Mouse (Mus musculus) kidney, postnatal 14 days (tissue): ENCODE measurements at regions not wholly inside any gene's neighbourhood (a gene's known extent, or its start where the extent isn't known, plus 50 kb on each side); places are given as distances from the start of the nearest gene placed in this dataset.

ENCODE experiments used
- DNase-seq: peaks from one replicate; pipeline ENCODE4 v3.0.0; 2022; ENCODE audit warnings: mixed read lengths

GRCm38 (mm10) chr7:40257733-40258376, 640.3 kb upstream of the Vstm2b start:
- no peak for DNase-seq

- peak; percentile 89 for DNase-seq
Measured at GRCm38 (mm10) chr7:40258377-40258739, 639.8 kb upstream of the Vstm2b start.

- DNase-seq: peak; percentile 73
Measured at GRCm38 (mm10) chr7:40273459-40274072, 624.6 kb upstream of the Vstm2b start.

GRCm38 (mm10) chr7:40275078-40275477, 623.0 kb upstream of the Vstm2b start:
- DNase-seq: no peak

GRCm38 (mm10) chr7:40275658-40276057, 622.5 kb upstream of the Vstm2b start:
- no peak for DNase-seq

GRCm38 (mm10) chr7:40276116-40276515, 622.0 kb upstream of the Vstm2b start:
- no peak for DNase-seq

GRCm38 (mm10) chr7:40290166-40290565, 608.0 kb upstream of the Vstm2b start:
- no peak for DNase-seq

GRCm38 (mm10) chr7:40310558-40310957, 587.6 kb upstream of the Vstm2b start:
- peak; percentile 7 for DNase-seq

GRCm38 (mm10) chr7:40321171-40321570, 577.0 kb upstream of the Vstm2b start:
- no peak for DNase-seq

- DNase-seq: no peak
Measured at GRCm38 (mm10) chr7:40325188-40325705, 572.9 kb upstream of the Vstm2b start.

GRCm38 (mm10) chr7:40332455-40332854, 565.7 kb upstream of the Vstm2b start:
- peak; percentile 73 for DNase-seq

- no peak for DNase-seq
Measured at GRCm38 (mm10) chr7:40352306-40352705, 545.8 kb upstream of the Vstm2b start.

GRCm38 (mm10) chr7:40362719-40363118, 535.4 kb upstream of the Vstm2b start:
- no peak for DNase-seq

- DNase-seq: no peak
Measured at GRCm38 (mm10) chr7:40372713-40373112, 525.4 kb upstream of the Vstm2b start.

GRCm38 (mm10) chr7:40377839-40378238, 520.3 kb upstream of the Vstm2b start:
- no peak for DNase-seq

- DNase-seq: no peak
Measured at GRCm38 (mm10) chr7:40381244-40381643, 516.9 kb upstream of the Vstm2b start.

GRCm38 (mm10) chr7:40388152-40388551, 510.0 kb upstream of the Vstm2b start:
- no peak for DNase-seq

- DNase-seq: no peak
Measured at GRCm38 (mm10) chr7:40389795-40390194, 508.3 kb upstream of the Vstm2b start.

- DNase-seq: no peak
Measured at GRCm38 (mm10) chr7:40390927-40391326, 507.2 kb upstream of the Vstm2b start.

GRCm38 (mm10) chr7:40391626-40392025, 506.5 kb upstream of the Vstm2b start:
- DNase-seq: no peak

GRCm38 (mm10) chr7:40392207-40392606, 505.9 kb upstream of the Vstm2b start:
- no peak for DNase-seq

- DNase-seq: no peak
Measured at GRCm38 (mm10) chr7:40392699-40393098, 505.4 kb upstream of the Vstm2b start.

GRCm38 (mm10) chr7:40398266-40398665, 499.9 kb upstream of the Vstm2b start:
- DNase-seq: no peak

GRCm38 (mm10) chr7:40419332-40419731, 478.8 kb upstream of the Vstm2b start:
- no peak for DNase-seq

- no peak for DNase-seq
Measured at GRCm38 (mm10) chr7:40422125-40422524, 476.0 kb upstream of the Vstm2b start.
